Mouse (Mus musculus): ENCODE results near the gene Krt78. TPM values are rescaled to one million over a fixed set of nuclear protein-coding genes. Genes with fewer than 3 reads are reported as not detected.
"Not testable (repeated sequence)": the region's sequence is repeated elsewhere in the genome, so short reads cannot be mapped to it uniquely, and the experiment has no call there.

Krt78 gene
- polyA plus RNA-seq (2015; fragmentation: Nextera tagmentation; extraction: Ambion mirVana), result not detected in 2 replicates

GRCm38 (mm10) chr15:101954187-101954586, at the start of gene Krt78:
TSS of gene Krt78 (minus strand) at chr15:101954287.
- Histone ChIP-seq H3K9me3 (replicated peaks) (no peaks in the 10 kb centered on the region), H3K27me3 (no peaks in the 10 kb centered on the region), H3K36me3 (ENCODE audit: poor library complexity, severe bottlenecking) (no peaks in the 10 kb centered on the region), H3K4me2 (no peak within 1 kb of the TSS), H3K4me3 (no peak within 1 kb of the TSS), H3K9ac (no peak within 1 kb of the TSS), H3K4me1 (no peaks in the 10 kb centered on the region), H3K27ac (no peak within 1 kb of the TSS)
- WGBS, result 89% methylated on average over 9 of the region's 9 CpGs
- ATAC-seq, result no peak

- Histone ChIP-seq H3K4me1 (peaks cover 22% of the 10 kb centered on the region), H3K36me3 (ENCODE audit: poor library complexity, severe bottlenecking) (no peaks in the 10 kb centered on the region), H3K9me3 (replicated peaks) (no peaks in the 10 kb centered on the region), H3K27ac (no peak overlapping the region), H3K4me3 (peak overlapping the region; percentile 21), H3K9ac (no peak overlapping the region), H3K4me2 (peak overlapping the region; percentile 52), H3K27me3 (peaks cover 68% of the 10 kb centered on the region)
- no peak for ATAC-seq
- WGBS, result 9% methylated on average over 12 of the region's 12 CpGs
Observed at GRCm38 (mm10) chr15:102003516-102003915, 49.4 kb upstream of the Krt78 start.

GRCm38 (mm10) chr15:102002646-102003488, 48.8 kb upstream of the Krt78 start:
- Histone ChIP-seq H3K9ac (peak overlapping the region; percentile 39; the same call in 1 of the 2 replicates), H3K27me3 (peaks cover 66% of the 10 kb centered on the region), H3K36me3 (ENCODE audit: poor library complexity, severe bottlenecking) (no peaks in the 10 kb centered on the region), H3K9me3 (replicated peaks) (no peaks in the 10 kb centered on the region), H3K4me1 (peaks cover 20% of the 10 kb centered on the region), H3K27ac (no peak overlapping the region), H3K4me3 (peak overlapping the region; percentile 21), H3K4me2 (peak overlapping the region; percentile 52)
- WGBS, result 4% methylated on average over 34 of the region's 34 CpGs
- ATAC-seq, result no peak; the same call in 1 of the 2 replicates

- no peak overlapping the region for H3K27ac ChIP-seq
- H3K9me3 ChIP-seq (replicated peaks), result 0 out of 2 replicates have a peak, but pooled peaks cover 6% of the 10 kb centered on the region
- no peaks in the 10 kb centered on the region for H3K36me3 ChIP-seq (ENCODE audit: poor library complexity, severe bottlenecking)
- no peak overlapping the region for H3K4me3 ChIP-seq
- peaks cover 8% of the 10 kb centered on the region for H3K4me1 ChIP-seq
- no peak overlapping the region for H3K4me2 ChIP-seq
- H3K9ac ChIP-seq, result no peak overlapping the region
- no peak for ATAC-seq
- peaks cover 43% of the 10 kb centered on the region for H3K27me3 ChIP-seq
- 83% methylated on average over 11 of the region's 11 CpGs for WGBS
Observed at GRCm38 (mm10) chr15:101999676-102000335, 45.7 kb upstream of the Krt78 start.

GRCm38 (mm10) chr15:101999156-101999555, 45.1 kb upstream of the Krt78 start:
- H3K9ac ChIP-seq, result no peak overlapping the region
- H3K4me3 ChIP-seq, result no peak overlapping the region
- H3K36me3 ChIP-seq (ENCODE audit: poor library complexity, severe bottlenecking), result no peaks in the 10 kb centered on the region
- no peak overlapping the region for H3K27ac ChIP-seq
- no peak for ATAC-seq
- 0 out of 2 replicates have a peak, but pooled peaks cover 6% of the 10 kb centered on the region for H3K9me3 ChIP-seq (replicated peaks)
- 90% methylated on average over 11 of the region's 11 CpGs for WGBS
- no peak overlapping the region for H3K4me2 ChIP-seq
- peaks cover 8% of the 10 kb centered on the region for H3K4me1 ChIP-seq
- H3K27me3 ChIP-seq, result peaks cover 37% of the 10 kb centered on the region

GRCm38 (mm10) chr15:101996450-101997078, 42.5 kb upstream of the Krt78 start:
- H3K9me3 ChIP-seq (replicated peaks); ATAC-seq; H3K4me2 ChIP-seq; H3K4me1 ChIP-seq; H3K9ac ChIP-seq; H3K27ac ChIP-seq; H3K4me3 ChIP-seq; H3K36me3 ChIP-seq (ENCODE audit: poor library complexity, severe bottlenecking): not testable (repeated sequence)
- 85% methylated on average over 11 of the region's 11 CpGs for WGBS
- peaks cover 17% of the 10 kb centered on the region for H3K27me3 ChIP-seq

GRCm38 (mm10) chr15:101995484-101996236, 41.6 kb upstream of the Krt78 start:
- H3K9me3 ChIP-seq (replicated peaks), result 0 out of 2 replicates have a peak, but pooled peaks cover 6% of the 10 kb centered on the region
- no peak overlapping the region for H3K4me2 ChIP-seq
- no peak overlapping the region for H3K27ac ChIP-seq
- H3K4me3 ChIP-seq, result no peak overlapping the region
- H3K36me3 ChIP-seq (ENCODE audit: poor library complexity, severe bottlenecking), result no peaks in the 10 kb centered on the region
- no peaks in the 10 kb centered on the region for H3K4me1 ChIP-seq
- ATAC-seq, result no peak
- no peak overlapping the region for H3K9ac ChIP-seq
- H3K27me3 ChIP-seq, result peaks cover 11% of the 10 kb centered on the region
- WGBS, result 81% methylated on average over 4 of the region's 4 CpGs

- no peak overlapping the region for H3K4me3 ChIP-seq
- no peak for ATAC-seq
- no peak overlapping the region for H3K9ac ChIP-seq
- no peak overlapping the region for H3K27ac ChIP-seq
- H3K4me1 ChIP-seq, result no peaks in the 10 kb centered on the region
- 88% methylated on average over 6 of the region's 6 CpGs for WGBS
- no peak overlapping the region for H3K4me2 ChIP-seq
- 0 out of 2 replicates have a peak, but pooled peaks cover 6% of the 10 kb centered on the region for H3K9me3 ChIP-seq (replicated peaks)
- H3K36me3 ChIP-seq (ENCODE audit: poor library complexity, severe bottlenecking), result no peaks in the 10 kb centered on the region
- H3K27me3 ChIP-seq, result peaks cover 5% of the 10 kb centered on the region; the same call in 1 of the 2 replicates
Observed at GRCm38 (mm10) chr15:101994365-101994764, 40.3 kb upstream of the Krt78 start.

- Histone ChIP-seq H3K36me3 (ENCODE audit: poor library complexity, severe bottlenecking) (no peaks in the 10 kb centered on the region), H3K9ac (no peak overlapping the region), H3K4me3 (no peak overlapping the region), H3K4me1 (no peaks in the 10 kb centered on the region), H3K27me3 (peaks cover 8% of the 10 kb centered on the region; the same call in 1 of the 2 replicates), H3K27ac (no peak overlapping the region), H3K9me3 (replicated peaks) (0 out of 2 replicates have a peak, but pooled peaks cover 6% of the 10 kb centered on the region), H3K4me2 (no peak overlapping the region)
- no peak for ATAC-seq
- 90% methylated on average over 6 of the region's 6 CpGs for WGBS
Observed at GRCm38 (mm10) chr15:101990946-101991345, 36.9 kb upstream of the Krt78 start.

GRCm38 (mm10) chr15:101988714-101989113, 34.6 kb upstream of the Krt78 start:
- no peak for ATAC-seq
- 0 out of 2 replicates have a peak, but pooled peaks cover 4% of the 10 kb centered on the region for H3K4me1 ChIP-seq
- no peak overlapping the region for H3K4me2 ChIP-seq
- no peaks in the 10 kb centered on the region for H3K36me3 ChIP-seq (ENCODE audit: poor library complexity, severe bottlenecking)
- peaks cover 8% of the 10 kb centered on the region; the same call in 1 of the 2 replicates for H3K27me3 ChIP-seq
- H3K9ac ChIP-seq, result no peak overlapping the region
- no peak overlapping the region for H3K27ac ChIP-seq
- no peaks in the 10 kb centered on the region for H3K9me3 ChIP-seq (replicated peaks)
- no peak overlapping the region for H3K4me3 ChIP-seq
- 65% methylated on average over 8 of the region's 8 CpGs for WGBS

- H3K4me3 ChIP-seq, result no peak overlapping the region
- ATAC-seq, result peak; percentile 50
- 0 out of 2 replicates have a peak, but pooled peaks cover 4% of the 10 kb centered on the region for H3K4me1 ChIP-seq
- no peaks in the 10 kb centered on the region for H3K9me3 ChIP-seq (replicated peaks)
- H3K4me2 ChIP-seq, result no peak overlapping the region
- H3K9ac ChIP-seq, result no peak overlapping the region
- H3K27ac ChIP-seq, result no peak overlapping the region
- peaks cover 7% of the 10 kb centered on the region; the same call in 1 of the 2 replicates for H3K27me3 ChIP-seq
- 1% methylated on average over 10 of the region's 10 CpGs for WGBS
- H3K36me3 ChIP-seq (ENCODE audit: poor library complexity, severe bottlenecking), result no peaks in the 10 kb centered on the region
Observed at GRCm38 (mm10) chr15:101988119-101988518, 34.0 kb upstream of the Krt78 start.
